Mouse (Mus musculus) intestine, embryonic 15.5 days (tissue): ENCODE results near the gene Klf6. TPM values are rescaled to one million over a fixed set of nuclear protein-coding genes. Genes with fewer than 3 reads are reported as not detected.

Source experiments
- ATAC-seq: fragments of 200-750 bp; cut with Nextera tagmentation; 2 replicates; pipeline ENCODE4 v1.8.0; 2017; ENCODE audit warnings: moderate TSS enrichment, moderate library complexity
- H3K27ac ChIP-seq: fragments of 300-500 bp; sonication (generic); 2 replicates; pipeline ENCODE4 v1.5.1; 2015; ENCODE audit warnings: mild to moderate bottlenecking, inconsistent platforms
- H3K27me3 ChIP-seq: fragments of 300-500 bp; sonication (generic); replicated peaks from 2 replicates; pipeline ENCODE4 v1.6.1; 2015; ENCODE audit warnings: inconsistent platforms
- H3K36me3 ChIP-seq: fragments of 300-500 bp; sonication (generic); 2 replicates; pipeline ENCODE4 v1.6.1; 2015; ENCODE audit warnings: inconsistent platforms
- H3K4me1 ChIP-seq: fragments of 300-500 bp; sonication (generic); replicated peaks from 2 replicates; pipeline ENCODE4 v1.6.1; 2015; ENCODE audit warnings: inconsistent platforms
- H3K4me2 ChIP-seq: fragments of 300-500 bp; sonication (generic); replicated peaks from 2 replicates; pipeline ENCODE4 v1.6.1; 2015; ENCODE audit warnings: mild to moderate bottlenecking, inconsistent platforms
- H3K4me3 ChIP-seq: fragments of 300-500 bp; sonication (generic); replicated peaks from 2 replicates; pipeline ENCODE4 v1.5.1; 2015; ENCODE audit warnings: inconsistent platforms
- H3K9ac ChIP-seq: fragments of 300-500 bp; sonication (generic); 2 replicates; pipeline ENCODE4 v1.6.1; 2015; ENCODE audit warnings: inconsistent platforms
- H3K9me3 ChIP-seq: fragments of 300-500 bp; sonication (generic); 2 replicates; pipeline ENCODE4 v1.6.1; 2016; ENCODE audit warnings: inconsistent platforms
- WGBS: fragments of 180-500 bp; shearing (Covaris S2); methylation state at CpG from one replicate; pipeline ENCODE4 v1.1.7; 2015; 5-methylcytosine and 5-hydroxymethylcytosine counted together
- polyA plus RNA-seq: library from polyadenylated mRNA; unstranded; fragments of >200 nt; fragmentation: Nextera tagmentation; extraction: Ambion mirVana; gene quantifications from 2 replicates; pipeline ENCODE4 v1.2.1, GENCODE M21; 2015

Gene Klf6
- polyA plus RNA-seq, 1 experiment from 2014 or later, result 79.5 TPM

- Histone ChIP-seq H3K9ac (no peak overlapping the region), H3K36me3 (no peaks in the 10 kb centered on the region), H3K4me2 (no peak overlapping the region), H3K27ac (no peak overlapping the region), H3K27me3 (no peaks in the 10 kb centered on the region), H3K9me3 (no peaks in the 10 kb centered on the region), H3K4me3 (no peak overlapping the region), H3K4me1 (0 out of 2 replicates have a peak, but pooled peaks cover 3% of the 10 kb centered on the region)
- WGBS, result 75% methylated on average over 5 of the region's 5 CpGs
- ATAC-seq, result no peak
Measured at GRCm38 (mm10) chr13:5842911-5843310, 18.4 kb upstream of the Klf6 start.

GRCm38 (mm10) chr13:5843829-5844228, 17.5 kb upstream of the Klf6 start:
- H3K9me3 ChIP-seq, result no peaks in the 10 kb centered on the region
- ATAC-seq, result no peak
- 0 out of 2 replicates have a peak, but pooled peaks cover 3% of the 10 kb centered on the region for H3K4me1 ChIP-seq
- no peak overlapping the region for H3K4me3 ChIP-seq
- no peaks in the 10 kb centered on the region for H3K36me3 ChIP-seq
- no peak overlapping the region for H3K4me2 ChIP-seq
- WGBS, result 48% methylated on average over 2 of the region's 2 CpGs
- no peak overlapping the region for H3K9ac ChIP-seq
- no peaks in the 10 kb centered on the region for H3K27me3 ChIP-seq
- no peak overlapping the region for H3K27ac ChIP-seq

- 78% methylated on average over 5 of the region's 5 CpGs for WGBS
- no peak overlapping the region for H3K4me3 ChIP-seq
- H3K36me3 ChIP-seq, result no peaks in the 10 kb centered on the region
- no peak for ATAC-seq
- H3K9ac ChIP-seq, result no peak overlapping the region
- H3K4me2 ChIP-seq, result no peak overlapping the region
- no peak overlapping the region for H3K27ac ChIP-seq
- H3K4me1 ChIP-seq, result 0 out of 2 replicates have a peak, but pooled peaks cover 3% of the 10 kb centered on the region
- H3K9me3 ChIP-seq, result no peaks in the 10 kb centered on the region
- H3K27me3 ChIP-seq, result no peaks in the 10 kb centered on the region
Measured at GRCm38 (mm10) chr13:5844338-5844737, 16.9 kb upstream of the Klf6 start.

- peak overlapping the region; percentile 66 for H3K27ac ChIP-seq
- peak overlapping the region; percentile 23 for H3K4me2 ChIP-seq
- 24% methylated on average over 10 of the region's 10 CpGs for WGBS
- H3K9ac ChIP-seq, result no peak overlapping the region
- ATAC-seq, result peak; percentile 74
- no peaks in the 10 kb centered on the region for H3K27me3 ChIP-seq
- no peak overlapping the region for H3K4me3 ChIP-seq
- 0 out of 2 replicates have a peak, but pooled peaks cover 3% of the 10 kb centered on the region for H3K4me1 ChIP-seq
- H3K36me3 ChIP-seq, result no peaks in the 10 kb centered on the region
- no peaks in the 10 kb centered on the region for H3K9me3 ChIP-seq
Measured at GRCm38 (mm10) chr13:5845161-5845590, 16.1 kb upstream of the Klf6 start.

GRCm38 (mm10) chr13:5845605-5846004, 15.7 kb upstream of the Klf6 start:
- WGBS, result 49% methylated on average over 5 of the region's 5 CpGs
- Histone ChIP-seq H3K4me2 (peak overlapping the region; percentile 23), H3K4me1 (0 out of 2 replicates have a peak, but pooled peaks cover 3% of the 10 kb centered on the region), H3K36me3 (no peaks in the 10 kb centered on the region), H3K27me3 (no peaks in the 10 kb centered on the region), H3K4me3 (no peak overlapping the region), H3K9me3 (no peaks in the 10 kb centered on the region), H3K9ac (no peak overlapping the region), H3K27ac (peak overlapping the region; percentile 66)
- 0 out of 2 replicates have a peak, but pooled peaks have one; percentile 9 for ATAC-seq

- WGBS, result 60% methylated on average over 4 of the region's 4 CpGs
- Histone ChIP-seq H3K27me3 (no peaks in the 10 kb centered on the region), H3K36me3 (no peaks in the 10 kb centered on the region), H3K4me3 (no peak overlapping the region), H3K4me1 (0 out of 2 replicates have a peak, but pooled peaks cover 3% of the 10 kb centered on the region), H3K27ac (no peak overlapping the region), H3K9ac (no peak overlapping the region), H3K9me3 (no peaks in the 10 kb centered on the region), H3K4me2 (no peak overlapping the region)
- no peak for ATAC-seq
Measured at GRCm38 (mm10) chr13:5846860-5847259, 14.4 kb upstream of the Klf6 start.

- Histone ChIP-seq H3K4me1 (0 out of 2 replicates have a peak, but pooled peaks cover 3% of the 10 kb centered on the region), H3K27ac (no peak overlapping the region), H3K27me3 (no peaks in the 10 kb centered on the region), H3K9ac (no peak overlapping the region), H3K36me3 (no peaks in the 10 kb centered on the region), H3K4me3 (no peak overlapping the region), H3K4me2 (no peak overlapping the region), H3K9me3 (no peaks in the 10 kb centered on the region)
- no peak for ATAC-seq
- WGBS, result 36% methylated on average over 2 of the region's 2 CpGs
Measured at GRCm38 (mm10) chr13:5847736-5848135, 13.5 kb upstream of the Klf6 start.

GRCm38 (mm10) chr13:5860651-5861156, 578 bp upstream of the Klf6 start:
- H3K4me2 ChIP-seq, result peak overlapping the region; percentile 57
- under 1% methylated on average over 27 of the region's 27 CpGs for WGBS

GRCm38 (mm10) chr13:5862003-5862625, 832 bp downstream of the Klf6 start:
- Histone ChIP-seq H3K4me2 (peak overlapping the region; percentile 53), H3K9me3 (no peaks in the 10 kb centered on the region), H3K4me1 (peaks cover 20% of the 10 kb centered on the region), H3K27me3 (no peaks in the 10 kb centered on the region), H3K9ac (peak overlapping the region; percentile 80), H3K27ac (peak overlapping the region; percentile 97), H3K36me3 (peaks cover 13% of the 10 kb centered on the region), H3K4me3 (peak overlapping the region; percentile 65)
- under 1% methylated on average over 20 of the region's 20 CpGs for WGBS
- ATAC-seq, result 0 out of 2 replicates have a peak, but pooled peaks have one; percentile 0

More at GRCm38 (mm10) chr13:5860651-5861156, 578 bp upstream of the Klf6 start:
- Histone ChIP-seq H3K27ac (peak overlapping the region; percentile 93), H3K36me3 (no peaks in the 10 kb centered on the region), H3K4me3 (peak overlapping the region; percentile 65), H3K9ac (peak overlapping the region; percentile 76), H3K27me3 (no peaks in the 10 kb centered on the region), H3K4me1 (peaks cover 16% of the 10 kb centered on the region), H3K9me3 (no peaks in the 10 kb centered on the region)
- ATAC-seq, result peak; percentile 48

GRCm38 (mm10) chr13:5862626-5863407, 1.5 kb downstream of the Klf6 start:
- 3% methylated on average over 16 of the region's 16 CpGs for WGBS
- Histone ChIP-seq H3K36me3 (peaks cover 16% of the 10 kb centered on the region), H3K4me1 (peaks cover 20% of the 10 kb centered on the region), H3K9ac (peak overlapping the region; percentile 80), H3K9me3 (no peaks in the 10 kb centered on the region), H3K27me3 (no peaks in the 10 kb centered on the region), H3K4me2 (peak overlapping the region; percentile 53), H3K4me3 (peak overlapping the region; percentile 65), H3K27ac (peak overlapping the region; percentile 97)
- no peak for ATAC-seq

GRCm38 (mm10) chr13:5863408-5863891, 2.2 kb downstream of the Klf6 start:
- ATAC-seq, result peak; percentile 4; the same call in 1 of the 2 replicates
- Histone ChIP-seq H3K4me3 (peak overlapping the region; percentile 65), H3K27me3 (no peaks in the 10 kb centered on the region), H3K9ac (peak overlapping the region; percentile 80), H3K36me3 (peaks cover 16% of the 10 kb centered on the region), H3K9me3 (no peaks in the 10 kb centered on the region), H3K4me2 (peak overlapping the region; percentile 53), H3K27ac (peak overlapping the region; percentile 97), H3K4me1 (peaks cover 20% of the 10 kb centered on the region)
- 1% methylated on average over 5 of the region's 5 CpGs for WGBS
